Mouse (Mus musculus): Measurements from ENCODE around the gene Mmp14.

DNA sequence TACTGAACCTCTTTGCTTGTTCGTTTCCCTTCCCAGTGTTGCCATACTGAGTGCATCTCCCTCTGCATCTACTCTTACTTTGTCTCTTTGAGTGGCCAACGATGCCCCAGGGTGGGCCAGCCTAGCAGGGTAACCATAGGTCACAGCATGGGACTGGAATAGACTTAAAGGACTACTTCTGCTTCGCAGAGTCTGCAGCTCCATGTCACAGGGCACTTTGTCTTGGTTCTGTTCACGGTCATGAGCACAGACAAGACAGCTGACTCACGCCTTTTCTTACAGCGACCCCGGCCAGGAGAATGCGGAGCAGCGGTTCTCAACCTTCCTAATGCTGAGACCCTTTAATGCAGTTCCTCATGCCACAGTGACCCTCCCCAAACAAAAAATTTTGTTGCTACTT lies 48.8 kb upstream of the Mmp14 start:
- TF ChIP-seq CTCF (IDR thresholded peaks at IDR 0.05; ENCODE audit: low read depth) (no peak), EP300 (IDR thresholded peaks at IDR 0.05; ENCODE audit: low read depth) (no peak)
